In the genomic region with DNA sequence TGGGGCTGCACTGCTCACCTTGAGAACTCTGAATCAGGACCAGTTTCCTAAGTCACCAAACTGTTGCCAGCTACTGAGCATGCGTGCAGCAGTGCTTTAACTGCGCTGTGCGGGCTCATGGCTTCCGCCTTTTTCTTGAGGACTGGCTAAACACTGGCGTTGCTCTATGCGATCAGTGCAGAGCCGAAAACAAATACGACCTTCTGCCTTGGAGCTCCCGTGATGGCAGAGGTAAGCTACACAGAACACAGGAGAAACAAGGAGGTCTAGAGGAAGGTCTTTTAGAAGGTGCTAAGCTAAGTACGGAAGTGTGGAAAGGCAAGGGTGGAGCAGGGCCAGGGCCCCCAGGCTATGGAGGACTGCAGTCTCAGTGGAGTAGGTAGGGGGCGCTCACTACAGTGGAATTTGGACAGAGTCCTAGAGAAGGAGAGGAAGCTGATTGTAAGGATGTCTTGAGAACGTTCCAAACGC, we compare ENCODE assay signal across 8 mouse cellular contexts. TPM values are rescaled to one million over a fixed set of nuclear protein-coding genes. Genes with fewer than 3 reads are reported as not detected.
A peak's percentile ranks its signal among the peaks of the same experiment; 100 is the strongest.
DNase-seq lines count a peak whose midpoint lies in the region; ATAC-seq and TF ChIP-seq lines count a peak whose summit lies in the region.

No protein-coding gene starts in this region.

- TF ChIP-seq POLR2A in testis, adult 2 months (IDR thresholded peaks at IDR 0.05; ENCODE audit: control insufficient read depth, low read depth, low read length): no peak

- H3K4me1 ChIP-seq in testis, adult 2 months (ENCODE audit: control insufficient read depth, insufficient read depth, low read length): peaks cover 6% of the 10 kb centered on the region; the same call in 1 of the 2 replicates
- no peaks in the 10 kb centered on the region for H3K4me1 ChIP-seq in hindbrain, embryonic 11.5 days (replicated peaks; ENCODE audit: control insufficient read depth, insufficient read depth, low read length)
- H3K4me1 ChIP-seq in midbrain, embryonic 16.5 days (ENCODE audit: control insufficient read depth, insufficient read depth, low read length): peaks cover 2% of the 10 kb centered on the region; the same call in 1 of the 2 replicates

- WGBS in hindbrain, embryonic 11.5 days: 41% methylated on average over 13 of the region's 13 CpGs
- 26% methylated on average over 13 of the region's 13 CpGs for WGBS in midbrain, embryonic 16.5 days

- no peak for DNase-seq in testis, postnatal 10 days (ENCODE audit: low spot score)
- DNase-seq in embryo, embryonic 11 days: peak; percentile 79
- DNase-seq in hindbrain, embryonic 11.5 days (ENCODE audit: low spot score): peak; percentile 81
- peak; percentile 65 for DNase-seq in liver
- no peak for DNase-seq in adipocyte (ENCODE audit: low spot score)
- no peak for DNase-seq in frontal cortex, postnatal 10 days (ENCODE audit: low spot score in 2 of 2)

- no peaks in the 10 kb centered on the region for H3K36me3 ChIP-seq in testis, adult 2 months (ENCODE audit: control insufficient read depth, insufficient read depth, low read length)
- no peaks in the 10 kb centered on the region for H3K36me3 ChIP-seq in hindbrain, embryonic 11.5 days (ENCODE audit: control insufficient read depth, insufficient read depth, low read length)
- no peaks in the 10 kb centered on the region for H3K36me3 ChIP-seq in midbrain, embryonic 16.5 days (ENCODE audit: control insufficient read depth, insufficient read depth, low read length)

- H3K27me3 ChIP-seq in testis, adult 2 months (ENCODE audit: control insufficient read depth, insufficient read depth, low read length): no peaks in the 10 kb centered on the region
- no peaks in the 10 kb centered on the region for H3K27me3 ChIP-seq in hindbrain, embryonic 11.5 days (ENCODE audit: control insufficient read depth, insufficient read depth, low read length)
- no peaks in the 10 kb centered on the region for H3K27me3 ChIP-seq in midbrain, embryonic 16.5 days (ENCODE audit: control insufficient read depth, insufficient read depth, low read depth, low read length)

- ATAC-seq in hindbrain, embryonic 11.5 days (ENCODE audit: low FRiP score): peak; percentile 66
- 0 out of 2 replicates have a peak, but pooled peaks have one; percentile 58 for ATAC-seq in midbrain, embryonic 16.5 days

- 0 out of 2 replicates have a peak overlapping the region, but pooled peaks have one; percentile 4 for H3K4me2 ChIP-seq in hindbrain, embryonic 11.5 days (replicated peaks; ENCODE audit: low read depth, low read length)
- peak overlapping the region; percentile 56 for H3K4me2 ChIP-seq in midbrain, embryonic 16.5 days (ENCODE audit: low read length)

- no peak overlapping the region for H3K9ac ChIP-seq in hindbrain, embryonic 11.5 days (ENCODE audit: low read depth, low read length)
- H3K9ac ChIP-seq in midbrain, embryonic 16.5 days (ENCODE audit: low read depth, low read length): 0 out of 2 replicates have a peak overlapping the region, but pooled peaks have one; percentile 38

- H3K27ac ChIP-seq in testis, adult 2 months (ENCODE audit: control insufficient read depth, insufficient read depth, low read depth, low read length): no peak overlapping the region
- no peak overlapping the region for H3K27ac ChIP-seq in hindbrain, embryonic 11.5 days (ENCODE audit: low read depth, low read length)
- H3K27ac ChIP-seq in midbrain, embryonic 16.5 days (ENCODE audit: low read length): peak overlapping the region; percentile 28; the same call in 1 of the 2 replicates

- no peak overlapping the region; the same call in none of the 2 replicates for H3K4me3 ChIP-seq in testis, adult 2 months (ENCODE audit: control insufficient read depth, low read depth, low read length)
- H3K4me3 ChIP-seq in hindbrain, embryonic 11.5 days (ENCODE audit: low read depth, low read length): no peak overlapping the region
- peak overlapping the region; percentile 33 for H3K4me3 ChIP-seq in midbrain, embryonic 16.5 days (ENCODE audit: low read depth, low read length)

- TF ChIP-seq CTCF in testis, adult 2 months (IDR thresholded peaks at IDR 0.05; ENCODE audit: control insufficient read depth, insufficient read depth, insufficient replicate concordance, low read depth, low read length): peak; percentile 56; the same call in 1 of the 2 replicates

- no peaks in the 10 kb centered on the region for H3K9me3 ChIP-seq in hindbrain, embryonic 11.5 days (ENCODE audit: control insufficient read depth, low read length)
- H3K9me3 ChIP-seq in midbrain, embryonic 16.5 days (replicated peaks; ENCODE audit: control insufficient read depth, low read length, poor library complexity, severe bottlenecking): no peaks in the 10 kb centered on the region

RNA-seq across cellular contexts. Expression of a gene that starts 41.3 kb away (rescaled TPM):
- 30.6 and 35.1 TPM in 2 replicates for polyA plus RNA-seq in testis, adult 2 months (2012; rRNA removed)
- 4.2 and 9.2 TPM in 2 replicates for polyA plus RNA-seq in hindbrain, embryonic 11.5 days (2014; fragmentation: Nextera tagmentation; extraction: Ambion mirVana)
- 1.0 and 1.3 TPM in 2 replicates for polyA plus RNA-seq in midbrain, embryonic 16.5 days (2015; fragmentation: Nextera tagmentation; extraction: Ambion mirVana)

Comparison
In these comparisons a context has a peak if more than half of its experiments do, and no peak if none do; other contexts are left out.
1. DNase-seq: peak in embryo, embryonic 11 days (single experiment), hindbrain, embryonic 11.5 days (single experiment) and liver (single experiment); none in testis, postnatal 10 days (single experiment), adipocyte (single experiment) and frontal cortex, postnatal 10 days (0 of 2).